Mouse (Mus musculus): ENCODE results near the gene Slc22a7.

- no peak for TF ChIP-seq POLR2A (IDR thresholded peaks at IDR 0.05; ENCODE audit: borderline replicate concordance, control insufficient read depth, low read depth, low read length)
- TF ChIP-seq CTCF (IDR thresholded peaks at IDR 0.05; ENCODE audit: control insufficient read depth, insufficient read depth, low read length), result peak; percentile 46
Observed at GRCm38 (mm10) chr17:46457791-46458190, 19.5 kb upstream of the Slc22a7 start.
